Mouse (Mus musculus): ENCODE data around the gene Dctn2.

The Dctn2 gene

DNA sequence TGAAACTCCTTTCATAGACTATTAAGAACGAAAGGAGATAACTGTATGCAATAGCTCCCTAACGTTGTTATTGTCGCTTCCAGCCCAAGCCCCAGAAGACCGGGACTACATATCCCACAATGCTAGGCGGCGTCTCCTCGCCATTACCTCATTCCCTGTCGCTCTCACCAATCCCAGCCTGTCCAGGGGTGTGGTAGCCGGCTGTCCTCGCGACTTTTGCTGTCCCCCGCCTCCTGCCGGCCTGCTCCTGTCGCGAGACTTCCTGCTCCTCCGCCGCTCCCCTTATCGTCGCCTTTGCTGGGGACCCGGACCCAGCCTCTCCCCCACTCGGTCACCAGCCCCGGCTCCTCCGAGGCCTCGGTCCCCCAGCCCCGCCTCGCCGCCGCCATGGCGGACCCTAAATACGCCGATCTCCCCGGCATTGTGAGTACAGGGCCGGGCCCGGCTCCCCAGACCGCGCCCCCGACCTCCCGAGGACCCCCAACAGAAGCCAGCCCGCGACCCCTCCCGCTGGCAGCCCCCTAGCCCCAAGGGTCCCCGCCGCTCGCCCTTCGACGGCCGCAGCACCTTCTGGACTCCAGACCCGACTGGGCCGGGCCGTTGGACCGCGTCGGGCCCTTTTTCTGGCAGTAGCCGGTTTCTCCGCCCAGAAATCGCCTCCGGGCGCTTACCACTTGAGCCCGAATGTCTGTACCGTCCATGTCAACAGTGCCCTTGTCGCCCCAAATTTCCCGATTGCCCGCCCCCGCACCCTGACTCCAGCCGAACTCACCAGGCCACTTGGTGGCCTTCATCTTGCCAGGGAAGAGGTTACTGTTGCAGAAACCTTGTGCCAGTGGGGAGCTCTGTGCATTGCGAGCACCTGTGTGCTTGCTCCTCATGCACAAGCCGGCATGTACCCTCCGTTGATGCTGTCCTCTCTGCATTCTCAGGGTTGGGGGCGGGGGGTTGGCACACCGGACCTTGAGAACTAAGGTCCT, at the start of gene Dctn2:
Gene Dctn2 (plus strand): TSS at position 257 of the 980 bp plus-strand sequence.
- DNase-seq (ENCODE audit: low spot score) = peak; percentile 100

DNA sequence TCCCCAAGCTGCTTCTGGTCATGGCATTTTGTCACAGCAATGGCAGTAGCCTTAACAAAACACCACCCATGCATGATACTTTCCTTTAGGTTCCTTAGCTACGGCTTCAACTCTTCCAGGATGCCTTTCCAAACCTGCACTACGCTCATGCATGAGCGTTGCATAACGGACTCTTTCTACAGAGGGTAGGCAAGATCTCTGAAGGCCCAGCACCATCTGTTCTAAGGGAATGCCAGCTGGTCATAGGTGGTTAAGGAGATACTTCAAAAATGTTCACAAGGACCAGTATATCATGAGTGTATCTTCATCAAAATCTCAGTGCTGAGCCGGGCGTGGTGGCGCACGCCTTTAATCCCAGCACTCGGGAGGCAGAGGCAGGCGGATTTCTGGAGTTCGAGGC, 49.7 kb upstream of the Dctn2 start:
- DNase-seq (ENCODE audit: low spot score) = no peak

DNA sequence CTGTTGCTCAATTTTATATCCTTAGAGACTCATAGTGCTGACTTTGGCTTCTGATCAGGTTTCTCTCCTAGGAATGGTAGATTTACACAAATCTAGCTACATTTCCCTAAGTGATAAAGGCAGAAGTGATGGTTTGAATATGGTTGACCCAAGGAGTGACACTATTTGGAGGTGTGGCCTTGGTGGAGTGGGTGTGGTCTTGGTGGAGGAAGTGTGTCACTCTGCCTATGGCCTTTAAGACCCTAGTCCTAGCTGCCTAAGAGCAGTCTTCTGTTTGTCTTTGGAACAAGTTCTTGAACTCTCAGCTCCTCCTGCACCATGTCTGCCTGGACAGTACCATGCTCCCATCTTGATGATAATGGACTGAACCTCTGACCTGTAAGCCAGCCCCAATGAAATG, 49.0 kb upstream of the Dctn2 start:
- DNase-seq (ENCODE audit: low spot score) = no peak

DNA sequence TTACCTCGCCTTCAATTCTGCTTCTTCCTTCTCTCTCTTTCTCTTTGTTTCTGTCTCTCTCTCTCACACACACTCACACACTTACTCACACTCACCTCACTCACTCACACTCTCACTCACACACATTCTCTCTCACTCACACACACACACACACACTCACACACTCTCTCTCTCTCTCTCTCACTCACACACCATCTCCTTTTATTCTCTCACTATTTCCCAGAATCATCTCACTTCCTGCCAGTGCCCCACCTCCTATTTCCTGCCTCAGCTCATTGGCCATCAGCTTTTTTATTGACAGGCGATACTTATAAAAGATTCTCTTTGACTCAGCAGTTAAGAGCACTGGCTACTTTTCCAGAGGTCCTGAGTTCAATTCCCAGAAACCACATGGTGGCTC, 47.8 kb upstream of the Dctn2 start:
- DNase-seq (ENCODE audit: low spot score) = no peak

DNA sequence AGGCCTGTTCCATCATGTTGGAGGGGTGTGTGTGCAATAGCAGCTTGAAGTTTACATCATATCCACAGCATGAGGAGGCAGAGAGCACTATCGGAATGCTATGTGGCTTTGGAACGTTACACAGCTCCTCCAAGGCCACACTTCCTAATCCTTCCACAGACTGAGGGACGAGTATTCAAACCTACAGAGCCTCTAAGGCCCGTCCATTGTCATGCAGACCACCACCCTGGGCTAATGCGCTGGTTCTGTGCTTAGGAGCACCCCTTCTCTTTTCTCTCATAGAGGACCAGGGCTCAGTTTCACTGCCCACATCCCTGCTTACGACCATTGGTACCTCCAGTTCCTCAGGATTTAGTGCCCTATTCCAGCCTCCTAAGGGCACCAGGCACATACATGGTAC, 41.0 kb upstream of the Dctn2 start:
- no peak for DNase-seq (ENCODE audit: low spot score)

DNA sequence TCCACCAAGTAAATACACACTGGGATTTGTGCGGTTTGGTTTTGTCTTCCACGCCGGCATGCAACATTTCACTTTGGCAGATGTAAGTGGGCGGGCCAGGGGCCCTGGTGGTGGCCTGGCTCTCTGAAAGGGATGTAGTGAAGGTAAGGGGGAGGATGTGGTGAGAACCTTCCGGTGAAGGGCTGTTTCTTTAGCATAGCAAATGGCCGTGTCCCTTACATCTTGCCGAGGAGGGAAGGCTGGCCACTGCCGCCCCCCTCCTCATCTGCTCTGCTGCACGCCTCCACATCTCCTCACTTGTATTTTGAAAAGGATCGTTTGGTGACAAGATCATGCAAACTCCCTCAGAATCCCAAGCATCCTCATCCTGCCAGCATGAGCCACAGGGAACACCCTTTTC, 40.4 kb upstream of the Dctn2 start:
- DNase-seq (ENCODE audit: low spot score) = no peak

DNA sequence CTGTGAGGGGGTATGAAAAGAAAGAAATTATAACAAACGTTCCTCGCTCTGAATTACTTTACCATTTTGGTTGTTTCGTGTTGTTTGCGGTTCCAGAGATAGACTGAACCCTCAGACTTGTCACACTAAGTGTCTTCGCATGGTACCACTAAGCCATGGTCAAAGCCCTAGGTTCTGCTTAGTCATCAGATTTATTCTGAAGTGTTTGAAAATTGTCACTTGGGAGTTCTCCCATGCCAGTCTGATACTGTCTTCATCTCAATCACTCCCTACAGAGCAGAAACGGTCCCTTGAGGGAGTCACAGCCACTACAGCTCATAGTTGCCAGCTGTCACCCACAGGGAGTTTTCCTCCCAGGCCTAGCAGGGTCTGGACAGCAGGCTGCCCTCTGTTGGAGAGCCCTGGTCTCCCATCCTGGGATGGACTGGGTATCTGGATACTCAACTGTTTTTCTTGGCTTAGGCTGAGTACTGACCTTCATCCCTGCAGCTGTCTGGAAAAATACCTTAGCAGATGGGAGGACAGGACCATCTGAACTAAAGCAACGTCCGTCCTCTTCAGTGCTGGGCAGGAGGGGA, 39.8 kb upstream of the Dctn2 start:
- DNase-seq (ENCODE audit: low spot score) = peak; percentile 80

DNA sequence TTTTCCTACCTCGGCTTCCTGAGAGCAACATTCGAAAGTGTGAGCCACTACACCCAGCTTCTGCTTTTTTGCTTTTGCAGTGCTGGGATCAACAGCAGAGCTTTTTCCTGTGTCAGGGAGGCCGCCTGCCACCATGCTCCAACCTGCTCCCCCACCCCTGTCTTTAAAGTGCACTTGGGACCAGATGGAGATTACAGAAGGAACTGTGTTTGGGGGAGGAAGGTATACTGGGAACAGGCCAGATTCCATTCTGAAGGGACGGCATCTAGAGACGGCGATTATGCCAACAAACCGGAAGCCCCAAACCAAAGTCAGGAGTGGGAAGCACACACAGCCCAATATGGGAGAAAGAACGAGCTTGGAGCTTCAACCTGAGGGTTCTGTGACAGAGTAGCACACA, 39.0 kb upstream of the Dctn2 start:
- no peak for DNase-seq (ENCODE audit: low spot score)

DNA sequence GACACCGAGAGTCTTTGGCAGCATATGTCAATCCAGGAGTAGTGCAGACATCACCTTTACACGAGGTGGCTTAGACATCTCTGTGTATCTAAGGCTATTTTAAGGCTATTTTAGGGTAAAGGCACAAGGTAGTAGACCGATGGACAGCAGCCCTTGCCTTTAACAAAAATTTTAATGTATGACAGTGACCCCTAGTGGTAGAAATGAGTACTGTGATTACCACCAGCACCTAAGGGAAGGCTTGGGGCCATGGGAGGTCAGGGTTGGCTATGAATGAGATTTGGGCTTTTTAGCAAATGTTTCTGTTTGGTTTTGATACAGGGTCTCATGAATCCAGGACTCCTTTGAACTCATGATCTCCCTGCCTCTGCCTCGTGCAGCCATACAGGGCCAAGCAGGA, 37.3 kb upstream of the Dctn2 start:
- DNase-seq (ENCODE audit: low spot score) = peak; percentile 91

DNA sequence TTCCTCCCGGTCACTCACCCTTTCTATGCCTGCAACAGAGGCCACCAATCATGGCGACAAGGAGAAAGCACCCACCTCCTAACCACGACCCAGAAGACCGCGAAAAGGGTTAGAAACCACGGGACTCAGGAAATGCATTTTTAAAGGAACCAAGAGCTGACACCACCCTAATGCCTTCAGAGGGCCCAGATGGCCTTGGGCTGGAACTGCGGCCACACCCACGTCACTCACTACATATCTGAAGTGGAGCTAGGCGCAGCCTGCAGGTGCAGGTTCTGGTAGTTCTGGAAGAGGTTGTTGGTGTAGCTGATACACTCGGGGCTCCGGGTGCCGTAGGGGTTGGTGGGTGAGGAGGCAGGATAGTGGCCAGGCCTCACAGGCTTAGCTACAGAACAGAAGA, 35.5 kb upstream of the Dctn2 start:
- DNase-seq (ENCODE audit: low spot score) = no peak

DNA sequence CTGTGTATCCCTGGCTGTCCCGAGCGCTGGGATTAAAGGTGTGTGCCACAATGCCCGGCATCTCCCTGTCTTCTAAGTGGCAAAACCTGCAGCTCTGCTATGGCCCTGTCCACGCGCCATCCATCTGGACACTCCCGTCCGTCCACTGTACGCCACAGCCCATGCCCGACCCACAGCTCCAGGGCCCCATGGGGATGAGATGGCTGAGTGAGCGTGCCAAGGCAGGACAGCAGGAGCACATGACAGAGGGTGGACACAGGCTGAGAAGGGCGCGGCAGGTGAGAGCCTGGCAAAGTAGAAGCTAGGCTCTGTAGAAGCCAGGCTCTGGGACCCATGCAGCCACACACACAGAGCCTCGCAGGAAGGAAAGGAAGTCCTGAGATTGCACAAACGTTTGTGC, 34.4 kb upstream of the Dctn2 start:
- peak; percentile 67 for DNase-seq (ENCODE audit: low spot score)

DNA sequence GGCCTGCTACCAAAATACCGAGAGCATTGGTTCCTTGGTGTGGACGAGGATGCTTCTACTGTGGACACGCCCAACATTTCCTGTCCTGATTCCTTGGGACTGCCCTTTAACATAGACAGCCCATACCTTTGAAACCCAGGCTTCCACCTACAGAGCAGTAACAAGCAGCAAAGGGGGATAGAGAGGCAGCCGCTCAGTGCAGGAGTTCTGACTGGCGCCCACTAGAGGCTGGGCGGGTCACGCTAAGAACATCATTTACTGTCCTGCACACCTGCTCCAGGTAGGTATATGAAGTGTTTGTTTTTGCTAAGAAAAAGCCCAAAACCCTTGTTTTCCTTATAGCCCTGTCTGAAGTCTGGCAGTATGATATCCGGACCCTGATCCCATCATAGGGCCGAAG, 33.0 kb upstream of the Dctn2 start:
- no peak for DNase-seq (ENCODE audit: low spot score)

DNA sequence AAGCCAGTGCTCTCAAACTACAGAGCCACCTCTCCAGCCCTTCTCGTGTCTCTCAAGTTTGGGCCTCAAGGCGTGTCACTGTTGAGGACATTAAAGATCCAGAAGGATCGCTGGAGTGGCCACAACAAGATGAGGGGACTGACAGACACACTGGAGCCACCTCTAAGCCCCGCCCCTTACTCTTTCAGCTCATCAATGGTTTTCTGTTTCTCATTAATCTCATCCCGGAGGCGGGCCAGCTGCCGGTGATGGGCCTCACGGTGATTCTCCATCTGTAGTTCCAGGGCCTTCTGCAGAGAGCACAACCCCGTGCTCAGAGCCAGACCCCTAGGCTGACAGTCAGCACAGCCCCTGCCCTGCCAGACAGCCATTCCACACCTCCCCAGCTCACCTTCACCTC, 29.6 kb upstream of the Dctn2 start:
- peak; percentile 62 for DNase-seq (ENCODE audit: low spot score)

DNA sequence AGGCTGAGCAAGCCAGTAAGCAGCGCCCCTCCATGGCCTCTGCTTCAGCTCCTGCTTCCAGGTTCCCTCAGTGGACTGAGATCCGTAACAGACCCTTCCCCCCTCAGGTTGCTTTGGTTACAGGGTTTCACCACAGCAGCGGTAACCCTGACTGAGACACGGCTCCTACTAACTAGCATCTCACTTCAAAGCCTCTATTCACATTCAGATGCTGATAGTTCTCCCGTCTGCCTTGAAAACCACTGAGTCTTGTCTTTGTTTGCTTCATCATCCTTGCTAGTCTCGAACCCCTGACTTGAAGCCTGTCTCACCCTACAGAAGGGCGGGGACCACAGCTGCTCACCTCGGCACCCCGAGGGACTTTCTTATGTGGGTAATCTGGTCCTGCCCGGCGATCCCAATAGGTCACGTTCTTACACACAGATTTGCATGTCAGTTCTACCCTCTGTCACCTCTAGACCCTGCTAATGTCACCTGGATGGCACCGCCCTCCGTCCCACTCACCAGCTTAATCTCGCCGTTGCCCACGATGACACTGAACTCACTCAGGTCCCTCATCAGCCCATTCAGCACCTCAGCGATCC, 27.8 kb upstream of the Dctn2 start:
- no peak for DNase-seq (ENCODE audit: low spot score)

DNA sequence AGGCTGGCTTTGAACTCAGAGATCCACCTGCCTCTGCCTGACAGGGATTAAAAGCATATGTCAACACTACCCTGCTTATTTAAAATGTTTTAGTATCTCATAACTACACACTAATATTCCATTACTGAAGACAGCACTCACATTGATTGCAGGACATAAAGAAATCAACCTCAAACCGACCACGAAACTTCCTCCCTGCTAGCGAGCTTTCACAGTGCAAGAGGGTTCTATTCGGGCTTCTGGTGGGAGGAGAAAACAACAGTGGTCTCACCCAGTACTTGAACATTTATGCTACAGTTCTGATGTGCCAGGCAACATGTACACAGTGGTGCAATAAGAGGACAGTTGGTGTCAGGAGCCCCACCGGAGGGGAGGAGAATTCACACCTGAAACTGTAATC, 15.4 kb upstream of the Dctn2 start:
- no peak for DNase-seq (ENCODE audit: low spot score)

DNA sequence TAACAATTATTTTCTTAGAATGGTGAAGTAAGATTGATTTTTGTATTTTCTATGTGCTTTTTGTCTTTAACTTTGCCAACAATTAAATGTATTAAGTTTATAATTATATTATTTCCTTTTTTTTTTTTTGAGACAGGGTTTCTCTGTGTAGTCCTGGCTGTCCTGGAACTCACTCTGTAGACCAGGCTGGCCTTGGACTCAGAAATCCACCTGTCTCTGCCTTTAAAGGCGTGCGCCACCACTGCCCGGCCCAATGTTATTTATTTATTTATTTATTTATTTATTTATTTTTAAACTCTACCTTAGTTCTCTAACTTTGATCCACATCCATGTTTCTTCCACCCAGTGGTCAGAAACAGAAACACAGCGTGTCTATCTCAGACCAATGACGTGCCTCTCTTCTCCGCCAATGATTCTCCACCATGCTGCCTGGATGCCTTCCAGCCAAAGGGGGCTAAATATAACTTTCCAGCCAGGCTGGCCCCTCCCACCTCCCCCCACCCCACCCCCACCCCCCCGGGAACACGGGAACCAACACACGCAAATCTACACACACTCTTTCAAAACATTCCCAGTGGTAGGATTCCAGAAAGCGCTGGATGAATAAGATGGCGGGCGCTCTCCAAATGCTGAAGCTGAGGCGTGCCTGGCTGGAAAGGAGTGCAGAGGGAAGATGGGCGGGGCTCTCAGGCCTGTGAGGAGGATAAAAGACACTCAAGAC, 10.4 kb upstream of the Dctn2 start:
- DNase-seq (ENCODE audit: low spot score) = no peak

DNA sequence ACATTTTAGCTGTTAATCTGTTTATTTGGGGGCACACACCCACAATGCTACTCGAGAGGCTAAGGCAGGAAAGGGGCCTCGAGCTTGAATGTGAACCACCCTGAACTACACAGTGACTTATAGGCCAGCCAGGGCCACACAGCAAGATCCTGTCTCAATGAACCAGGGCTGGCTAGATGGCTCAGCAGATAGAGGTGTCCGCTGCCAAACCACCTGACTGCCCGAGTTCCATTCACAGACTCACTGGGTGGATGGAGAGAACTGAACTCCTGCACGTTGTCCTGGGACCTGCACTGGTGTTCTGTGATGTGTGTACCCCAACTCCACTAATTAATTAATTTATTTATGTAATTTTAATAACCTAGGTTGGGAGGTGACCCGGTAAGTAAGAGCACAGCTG, 8.4 kb upstream of the Dctn2 start:
- DNase-seq (ENCODE audit: low spot score) = no peak

DNA sequence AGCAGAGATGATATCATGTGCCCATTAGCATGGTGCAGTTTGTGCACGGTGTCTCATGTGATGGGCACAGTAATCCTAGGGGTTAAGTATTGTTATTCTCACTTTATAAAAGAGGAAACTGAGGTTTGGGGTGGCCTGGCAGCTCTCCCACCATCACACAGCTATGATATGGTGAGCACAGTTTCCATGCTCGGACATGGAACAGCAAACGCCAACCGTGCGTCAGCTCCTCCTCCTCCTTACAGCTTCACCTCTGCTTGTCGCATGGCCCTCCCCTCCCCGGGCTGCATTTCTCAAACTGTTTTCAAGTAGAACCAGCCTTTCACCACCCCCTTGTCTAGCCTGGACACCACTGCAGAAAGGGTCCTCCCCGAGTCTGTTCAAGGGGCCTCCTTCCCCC, 7.7 kb upstream of the Dctn2 start:
- no peak for DNase-seq (ENCODE audit: low spot score)

DNA sequence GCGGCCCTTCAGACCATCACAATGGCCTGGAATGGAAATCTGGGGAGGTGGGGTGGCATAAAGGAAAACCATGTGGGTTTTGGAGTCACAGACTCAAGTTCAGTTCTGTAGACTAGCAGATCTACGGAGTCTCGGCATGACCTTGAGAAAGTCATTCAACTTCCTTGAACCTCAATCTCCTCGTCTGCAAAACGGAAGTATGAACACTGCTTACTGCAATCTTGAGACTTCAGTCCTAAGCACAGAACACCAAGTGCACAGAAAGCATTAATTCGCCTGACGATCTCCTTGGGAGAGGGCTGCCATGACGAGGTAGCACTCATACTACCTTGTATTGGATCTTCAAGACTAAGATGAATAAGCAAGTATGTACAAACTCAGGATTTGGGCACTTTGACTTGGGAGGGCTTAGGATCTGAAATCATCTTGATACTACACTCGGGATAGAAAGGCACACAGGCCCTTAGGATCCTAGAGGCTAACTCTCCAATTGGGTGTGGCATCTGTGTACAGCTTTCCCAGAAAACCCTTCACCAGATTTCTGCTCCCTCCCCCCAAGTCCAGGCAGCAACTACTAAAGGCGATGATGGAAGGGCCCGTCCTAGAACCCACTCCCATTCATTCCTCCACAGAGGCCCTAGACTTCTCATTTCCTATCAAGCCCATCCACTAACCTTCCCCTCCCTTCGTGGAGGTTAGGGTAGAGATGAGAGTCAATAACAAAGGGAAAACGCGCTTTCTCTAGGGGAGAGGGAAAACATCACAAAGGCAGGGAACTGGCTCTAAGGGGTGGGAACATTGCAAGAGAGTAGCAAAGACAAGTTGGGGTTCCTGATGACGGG, 4.2 kb upstream of the Dctn2 start:
- peak; percentile 53 for DNase-seq (ENCODE audit: low spot score)

DNA sequence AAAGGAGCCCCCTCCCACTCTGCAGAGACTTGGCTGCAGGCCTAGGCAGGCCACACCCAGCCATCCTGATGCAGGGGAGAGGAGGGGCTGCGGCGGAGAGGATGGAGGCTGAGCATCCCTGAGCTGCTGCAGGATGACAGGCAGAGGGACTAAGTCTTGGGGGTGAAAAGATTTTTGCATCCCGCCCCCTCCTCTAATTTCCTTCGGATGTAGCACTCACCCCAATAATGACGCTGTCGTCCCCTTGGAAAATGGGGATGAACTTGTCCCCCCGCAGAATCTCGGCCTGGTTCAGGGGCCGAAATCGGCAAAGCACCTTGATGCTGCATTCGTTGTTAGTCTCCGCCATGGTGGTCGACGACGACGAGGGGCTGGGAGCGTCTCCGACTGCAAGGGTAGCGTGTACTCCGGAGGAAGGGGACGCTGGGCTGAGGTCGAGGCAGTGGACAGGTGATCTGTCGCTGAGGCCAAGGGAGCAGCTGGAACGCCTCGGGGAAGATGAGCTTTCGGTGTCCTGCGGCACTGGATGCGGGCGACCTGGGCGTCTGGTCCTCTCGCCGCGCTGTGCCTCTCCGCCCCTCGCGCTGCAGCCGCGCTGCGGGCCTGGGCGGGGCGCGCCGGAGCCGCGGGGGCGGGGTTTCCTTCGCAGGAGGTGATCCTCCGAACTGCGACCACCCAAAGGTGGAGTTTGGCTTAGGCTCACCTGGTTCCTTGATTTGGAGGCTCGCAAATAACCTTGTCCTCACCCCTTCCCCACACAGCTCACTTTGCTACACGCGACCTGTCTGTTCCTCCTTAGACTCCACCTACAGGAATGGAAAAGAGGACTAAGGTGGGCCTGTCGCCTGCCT, 3.4 kb upstream of the Dctn2 start, which contains the start of gene Kif5a:
Gene Kif5a (minus strand): TSS at position 801 of the 851 bp plus-strand sequence.
- peak; percentile 82 for DNase-seq (ENCODE audit: low spot score)

DNA sequence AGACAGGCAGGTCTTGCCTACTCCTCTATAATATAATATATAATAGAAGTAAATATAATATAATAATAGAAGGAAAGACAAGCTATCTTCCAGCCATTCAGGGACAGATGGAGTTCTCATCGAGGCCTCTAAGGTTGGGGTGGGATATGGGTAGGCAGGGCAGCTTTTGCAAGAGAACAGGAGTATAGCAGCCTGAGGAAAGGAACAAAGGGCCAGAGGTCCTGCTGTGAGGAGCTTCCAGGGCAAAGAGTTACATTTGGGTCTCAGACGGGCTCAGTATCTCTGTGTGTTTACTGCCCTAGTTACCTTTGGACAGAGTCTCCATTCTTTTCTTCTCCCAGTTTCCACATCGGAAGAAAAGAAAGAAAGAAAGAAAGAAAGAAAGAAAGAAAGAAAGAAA, 2.5 kb upstream of the Dctn2 start:
- DNase-seq (ENCODE audit: low spot score) = no peak
